Mouse (Mus musculus): ENCODE results near the gene Amigo1. TPM values are rescaled to one million over a fixed set of nuclear protein-coding genes. Genes with fewer than 3 reads are reported as not detected.

Gene Amigo1
- total RNA-seq, 2 experiments from 2014 or later = 18.2 to 19.4 TPM

- no peak for DNase-seq
Observed at GRCm38 (mm10) chr3:108180514-108180913, 5.6 kb upstream of the Amigo1 start.

DNA sequence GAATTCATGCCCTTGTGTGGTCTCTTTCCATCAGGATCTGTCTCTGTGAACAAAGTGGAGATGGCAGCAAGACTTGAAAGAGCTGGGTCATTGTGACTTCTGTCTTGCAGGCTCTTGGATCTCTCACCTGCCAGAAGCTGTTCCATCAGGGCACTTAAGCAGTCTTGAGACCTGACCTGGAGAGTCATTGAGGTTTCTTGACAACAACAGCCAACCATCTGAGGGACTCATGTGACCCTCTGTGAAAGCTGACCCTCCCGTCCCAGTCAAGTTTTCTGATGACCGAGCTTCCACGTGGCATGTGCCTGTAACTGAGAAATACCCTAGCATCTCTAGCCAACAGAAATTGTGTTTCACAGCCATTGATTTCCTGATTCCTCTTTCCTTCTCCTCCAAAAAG lies 1.4 kb upstream of the Amigo1 start:
- no peak for DNase-seq

- DNase-seq = peak in 1 of 2 experiments; percentile 13
Observed at GRCm38 (mm10) chr3:108185460-108186097, 556 bp upstream of the Amigo1 start.

- peak in 1 of 2 experiments; percentile 5 for DNase-seq
Observed at GRCm38 (mm10) chr3:108187111-108187795, 1.1 kb downstream of the Amigo1 start.

- DNase-seq = no peak
Observed at GRCm38 (mm10) chr3:108188716-108189490, 2.8 kb downstream of the Amigo1 start.

DNA sequence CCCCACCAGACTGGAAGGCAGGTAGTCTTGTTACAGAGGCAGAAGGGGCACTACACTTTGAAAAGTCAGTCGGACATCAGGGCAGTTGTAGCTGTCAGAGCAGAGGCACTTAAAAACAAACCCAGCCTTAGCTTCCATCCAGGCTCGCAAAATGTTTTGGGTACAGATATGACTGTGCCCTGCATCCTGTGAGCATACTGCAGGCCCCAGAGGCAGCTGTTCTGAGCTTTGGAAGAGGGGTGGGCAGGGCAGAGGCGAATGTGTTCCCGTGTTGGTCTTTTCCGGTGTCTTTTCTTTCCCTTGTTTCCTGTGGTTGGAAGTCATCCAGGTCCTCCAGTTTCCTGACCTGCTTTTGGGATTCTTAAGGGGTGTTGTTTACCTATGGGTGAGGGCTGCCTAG lies 3.8 kb downstream of the Amigo1 start:
- DNase-seq = peak in 1 of 2 experiments; percentile 12

DNA sequence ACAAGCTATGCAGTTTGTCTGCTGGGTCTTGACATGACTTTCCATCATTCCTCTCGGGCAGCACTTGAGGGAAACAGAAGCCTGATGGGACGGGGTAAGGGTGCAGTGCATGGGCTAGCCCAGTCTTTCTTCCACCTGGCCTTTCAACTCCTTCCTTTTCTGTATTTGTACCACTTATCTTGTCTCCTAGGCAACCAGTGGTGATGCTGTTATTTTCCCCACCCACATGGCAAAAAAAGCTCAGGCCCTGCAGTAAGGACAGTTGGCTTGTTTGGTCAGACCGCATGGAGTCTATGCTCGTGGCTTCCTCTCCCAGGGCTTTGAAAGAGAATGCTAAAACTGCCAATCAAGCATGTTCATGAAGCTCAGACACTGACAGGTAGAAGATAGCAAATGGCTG lies 7.6 kb downstream of the Amigo1 start:
- peak in 1 of 2 experiments; percentile 14 for DNase-seq

DNA sequence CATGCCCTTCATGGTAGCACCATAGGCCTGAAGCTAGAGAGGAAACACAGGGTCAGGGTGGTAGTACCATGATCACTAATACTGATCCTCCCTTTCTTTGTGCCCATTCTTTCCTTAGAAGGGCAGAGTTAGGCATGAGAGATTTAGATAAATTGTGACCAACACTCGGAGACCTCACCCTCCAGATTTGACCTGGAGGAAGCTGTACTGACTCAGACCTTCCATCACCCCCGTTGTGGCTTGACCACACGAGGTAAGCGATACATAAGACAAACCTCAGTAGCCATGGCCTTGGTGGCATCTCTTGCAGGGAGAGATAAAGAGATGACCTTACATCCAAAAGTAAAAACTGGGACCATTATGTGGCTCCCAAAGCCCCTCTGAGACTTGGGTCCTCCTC lies 9.2 kb downstream of the Amigo1 start:
- no peak for DNase-seq

GRCm38 (mm10) chr3:108195941-108196590 lies 9.9 kb downstream of the Amigo1 start:
- peak in 1 of 2 experiments; percentile 18 for DNase-seq

DNA sequence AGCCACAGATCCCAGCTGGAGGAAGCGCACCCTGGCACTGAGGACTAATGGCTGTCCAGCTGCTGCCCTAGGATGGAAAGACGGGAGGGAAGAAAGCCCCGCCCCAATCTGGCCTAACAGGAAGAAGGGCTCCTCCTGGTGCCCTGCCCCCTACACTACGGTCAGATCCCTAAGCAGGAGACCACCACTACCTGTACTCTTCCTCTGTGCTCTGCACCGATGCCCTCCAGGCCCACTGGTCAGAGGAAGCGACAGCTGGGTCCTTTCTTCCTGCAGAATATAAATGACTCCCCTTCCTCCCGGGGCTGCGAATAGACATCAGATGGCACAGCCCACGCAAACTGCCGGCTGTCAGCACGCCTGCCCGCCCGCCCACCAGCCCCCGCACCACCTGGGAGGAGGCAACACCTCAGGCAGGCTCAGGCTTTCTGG lies 10.9 kb downstream of the Amigo1 start:
- peak; percentile 38 to 41 for DNase-seq

DNA sequence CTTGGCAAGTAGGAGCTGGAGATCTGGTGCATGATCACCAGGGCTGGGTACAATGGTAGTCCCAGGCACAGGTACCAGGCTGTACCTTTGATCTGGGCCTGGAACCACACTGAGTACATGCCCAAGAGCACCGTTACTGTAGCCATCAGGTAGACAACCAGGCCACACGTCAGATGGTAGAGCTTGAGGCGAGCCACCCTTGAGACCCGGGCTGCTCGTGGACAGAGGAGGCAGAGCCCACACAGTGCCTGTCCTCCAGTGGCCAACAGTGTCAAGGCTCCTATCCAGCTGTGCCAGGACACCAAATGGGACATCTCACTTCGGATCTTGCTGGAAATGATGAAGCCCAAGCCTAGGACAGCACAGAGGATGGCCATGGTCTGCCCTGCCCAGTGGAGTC lies 13.1 kb downstream of the Amigo1 start:
- no peak for DNase-seq

DNA sequence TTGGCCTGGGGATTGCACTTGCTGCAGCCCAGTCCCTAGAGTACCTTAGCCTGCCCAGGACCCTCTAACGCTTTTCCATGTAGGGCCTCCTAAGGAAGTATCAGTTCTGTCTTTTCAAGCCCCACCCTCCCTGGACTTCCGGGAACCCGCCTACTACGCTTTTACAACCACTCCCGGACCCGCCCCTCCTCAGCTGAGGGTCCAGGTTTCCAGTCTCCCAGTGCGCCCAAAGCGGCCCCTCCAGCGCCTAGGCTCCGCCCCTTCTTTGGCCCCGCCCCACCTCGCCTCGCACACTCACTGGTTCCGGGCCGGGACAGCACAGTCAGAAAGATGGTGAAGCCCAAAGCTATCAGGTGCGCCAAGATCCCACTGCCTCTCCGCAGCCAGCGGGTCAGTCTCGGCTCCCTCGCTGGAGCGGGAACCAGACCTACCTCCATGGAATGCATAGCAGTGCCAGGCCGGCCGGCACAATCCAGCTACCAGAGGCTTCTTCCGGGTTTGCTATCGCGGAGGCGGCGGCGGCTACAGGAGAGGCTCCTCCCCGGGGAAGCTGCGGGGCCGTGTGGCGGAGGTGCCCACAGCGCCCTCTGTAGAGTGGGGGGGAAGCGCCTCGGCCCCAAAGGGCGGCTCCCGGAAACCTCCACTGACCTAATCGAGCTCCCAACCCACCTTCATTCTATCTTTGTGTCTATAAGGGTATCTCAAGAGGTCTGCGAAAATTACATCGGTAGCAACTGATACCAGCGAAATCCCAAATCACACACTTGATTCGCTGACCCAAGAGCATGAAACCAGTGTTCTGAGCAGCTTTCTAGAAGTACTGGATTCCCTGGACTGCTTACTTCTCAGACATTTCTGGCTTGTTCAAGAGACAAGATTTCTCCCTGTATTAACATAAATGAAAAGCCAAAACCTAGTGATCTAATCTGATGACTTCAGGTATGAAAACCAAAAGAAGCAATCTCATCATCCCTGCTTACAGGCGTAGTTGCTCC lies 14.5 kb downstream of the Amigo1 start, which contains the start of gene Cyb561d1:
TSS of gene Cyb561d1 (minus strand) at position 884 of the 995 bp plus-strand sequence.
- DNase-seq = peak; percentile 97

DNA sequence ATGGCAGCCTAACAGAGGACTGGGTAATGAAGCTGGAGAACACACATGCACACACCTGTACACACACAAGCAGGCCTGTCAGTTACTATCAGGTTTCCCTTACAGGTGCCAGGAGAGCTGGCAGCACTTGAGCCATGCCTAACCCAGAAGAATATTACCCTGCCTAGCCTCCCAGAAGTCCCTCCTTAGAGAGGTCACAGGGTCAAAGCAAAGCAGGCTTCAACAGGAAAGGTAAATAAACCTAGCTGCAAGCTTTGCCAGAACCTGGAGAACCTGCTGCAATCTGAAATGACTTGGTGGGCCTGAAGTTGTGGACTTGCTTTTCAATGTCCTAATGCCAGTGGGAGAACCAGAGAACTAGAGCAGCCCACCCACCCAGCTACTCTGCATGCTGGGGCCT lies 16.4 kb downstream of the Amigo1 start:
- DNase-seq = peak in 1 of 2 experiments; percentile 2

- peak in 1 of 2 experiments; percentile 3 for DNase-seq
Observed at GRCm38 (mm10) chr3:108203212-108203611, 17.1 kb downstream of the Amigo1 start.

- peak; percentile 79 to 94 for DNase-seq
Observed at GRCm38 (mm10) chr3:108203621-108204325, 17.6 kb downstream of the Amigo1 start.

DNA sequence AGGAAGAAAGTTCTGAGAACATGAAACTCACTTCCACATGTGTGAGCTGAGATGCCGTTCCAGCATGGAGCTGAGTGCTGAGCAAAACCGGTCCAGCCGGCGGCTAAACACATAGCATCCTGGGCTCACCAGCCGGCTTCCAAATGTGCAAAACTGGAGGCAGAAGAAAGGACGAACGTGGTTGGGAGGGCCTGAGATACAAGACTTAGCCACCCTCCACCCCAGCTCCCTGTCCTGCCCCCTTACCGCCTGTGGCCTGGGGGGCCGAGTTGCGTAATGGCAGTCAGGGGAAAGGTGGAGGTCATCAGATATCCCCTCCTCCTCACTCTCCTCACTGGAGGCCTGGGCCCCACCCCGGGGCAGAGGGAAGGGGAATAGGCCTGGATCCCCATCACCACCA lies 18.3 kb downstream of the Amigo1 start:
- DNase-seq = no peak

DNA sequence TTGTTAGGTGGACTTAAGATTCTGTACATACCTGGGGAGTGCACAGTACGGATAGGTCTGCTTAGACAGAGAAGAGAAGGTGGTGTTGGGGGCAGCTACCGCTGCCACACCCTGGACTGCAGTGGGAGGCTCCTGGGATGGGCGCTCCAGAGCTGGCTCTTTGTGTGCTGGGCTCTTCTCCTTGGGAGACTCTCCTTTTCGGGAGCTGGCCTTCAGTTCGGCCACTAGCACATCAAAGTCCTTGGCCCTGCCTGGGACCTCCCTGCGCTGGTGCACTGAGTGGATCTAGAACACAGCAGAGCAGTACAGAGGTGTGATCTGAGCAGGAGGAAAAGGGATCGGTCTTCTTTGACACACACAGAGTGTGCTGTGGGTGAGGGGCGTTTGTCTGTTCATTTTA lies 19.5 kb downstream of the Amigo1 start:
- DNase-seq = no peak

DNA sequence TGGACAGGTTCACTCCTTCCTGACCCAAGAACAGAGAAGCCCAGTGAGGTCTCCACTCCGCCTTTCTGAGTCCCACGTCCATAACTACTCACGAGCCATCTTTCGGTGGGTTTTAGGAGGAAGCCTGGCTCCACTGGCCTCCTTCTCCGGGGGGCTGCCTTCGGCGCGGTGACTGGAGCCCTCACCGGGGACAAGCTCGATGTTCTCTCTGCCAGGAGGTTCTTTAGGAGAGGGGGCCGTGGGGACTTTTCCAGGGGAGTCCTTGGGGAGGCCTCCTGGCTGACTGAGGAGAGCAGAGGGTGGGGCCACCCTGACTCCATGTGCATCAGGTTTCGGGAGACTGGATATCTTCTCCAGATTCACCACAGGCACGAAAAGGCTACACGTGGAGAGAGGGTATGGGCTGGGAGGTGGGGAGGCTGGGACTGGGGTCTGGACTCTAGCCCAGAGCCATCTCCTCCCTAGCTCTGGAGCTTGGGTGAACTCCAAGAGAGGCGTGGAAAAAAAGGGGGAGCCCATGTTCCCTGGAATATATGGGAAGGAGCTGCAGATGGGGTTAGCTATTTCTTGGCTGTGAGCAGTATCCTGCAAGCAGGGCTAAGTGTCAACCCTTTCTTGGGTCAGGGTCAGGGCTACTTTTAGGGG lies 20.7 kb downstream of the Amigo1 start:
- peak in 1 of 2 experiments; percentile 3 for DNase-seq

DNA sequence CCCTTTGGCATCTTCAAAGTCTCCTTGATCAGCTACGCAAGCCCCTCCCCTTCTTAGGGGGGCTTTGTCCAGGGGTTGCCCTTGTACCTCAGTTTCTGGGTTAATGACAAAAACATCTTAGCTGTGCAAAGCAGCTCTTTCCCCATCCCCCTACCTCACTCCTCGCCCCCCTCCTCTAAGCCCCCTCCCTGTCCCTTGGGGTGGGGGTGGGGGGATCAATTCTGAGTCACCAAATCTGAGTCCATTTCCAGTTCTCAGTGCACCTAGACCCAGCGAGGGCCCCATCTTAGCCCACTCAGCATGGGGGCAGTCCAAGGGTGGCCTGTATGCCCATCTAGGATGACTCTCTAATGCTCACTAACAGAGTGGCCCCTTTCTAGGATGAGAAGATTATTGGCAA lies 22.9 kb downstream of the Amigo1 start:
- no peak for DNase-seq

GRCm38 (mm10) chr3:108209536-108209935 lies 23.4 kb downstream of the Amigo1 start:
- peak in 1 of 2 experiments; percentile 8 for DNase-seq
